Mouse (Mus musculus) CH12.LX (cell line): ENCODE measurements around the gene Ltbp2. TPM values are rescaled to one million over a fixed set of nuclear protein-coding genes. Genes with fewer than 3 reads are reported as not detected.

ENCODE experiments used
- DNase-seq: peaks from one replicate; pipeline ENCODE4 v3.0.0-alpha.2; 2013; ENCODE audit errors: extremely low read depth
- H3K27ac ChIP-seq: 2 replicates; pipeline ENCODE4 v1.5.1; 2012; ENCODE audit warnings: low read depth, mild to moderate bottlenecking, control low read depth, moderate library complexity; ENCODE audit not compliant: insufficient read depth
- H3K27me3 ChIP-seq: replicated peaks from 2 replicates; pipeline ENCODE3; 2012; ENCODE audit warnings: inconsistent platforms
- H3K36me3 ChIP-seq, 2 experiments: replicated peaks in 1 of 2; 2 replicates each; pipeline versions ENCODE3 to v1.6.1; 2012; ENCODE audit warnings: inconsistent platforms in 1 of 2, low read length in 1 of 2, mild to moderate bottlenecking in 1 of 2, mixed read lengths in 1 of 2, moderate library complexity in 1 of 2; ENCODE audit not compliant: control insufficient read depth in 1 of 2, insufficient read depth in 1 of 2
- H3K4me1 ChIP-seq, 2 experiments: 2 replicates each; pipeline ENCODE4 v1.6.1; 2012; ENCODE audit warnings: inconsistent platforms in 1 of 2, moderate library complexity in 1 of 2; ENCODE audit not compliant: insufficient read depth in 2 of 2, control insufficient read depth in 1 of 2
- H3K4me2 ChIP-seq: 2 replicates; pipeline ENCODE4 v1.6.1; 2012; ENCODE audit warnings: low read depth, mild to moderate bottlenecking, control low read depth; ENCODE audit not compliant: poor library complexity, insufficient read depth, severe bottlenecking
- H3K4me3 ChIP-seq, 3 experiments: fragments of 150-350 bp in 1 of 3; sonication (generic) in 1 of 3; replicated peaks in 1 of 3; 2 replicates each; pipeline versions ENCODE3 to v1.5.1; 2011 to 2012; ENCODE audit warnings: low read depth in 2 of 3, low read length in 2 of 3, mild to moderate bottlenecking in 2 of 3, moderate library complexity in 2 of 3, control low read depth in 1 of 3, improper control_type of control experiment in 1 of 3, inconsistent platforms in 1 of 3, mixed read lengths in 1 of 3; ENCODE audit not compliant: poor library complexity in 1 of 3
- H3K79me2 ChIP-seq: replicated peaks from 2 replicates; pipeline ENCODE4 v1.6.1; 2012; ENCODE audit warnings: mild to moderate bottlenecking, moderate library complexity; ENCODE audit not compliant: control insufficient read depth, poor library complexity, insufficient read depth, severe bottlenecking; ENCODE audit errors: extremely low read depth
- H3K9ac ChIP-seq: 2 replicates; pipeline ENCODE4 v1.6.1; 2012; ENCODE audit warnings: low read depth, mild to moderate bottlenecking, control low read depth, moderate library complexity; ENCODE audit not compliant: insufficient read depth
- H3K9me3 ChIP-seq: replicated peaks from 2 replicates; pipeline ENCODE3; 2012; ENCODE audit warnings: low read length, inconsistent platforms, mixed read lengths
- BHLHE40 ChIP-seq: IDR thresholded peaks from 2 replicates; pipeline ENCODE4 v1.6.1; 2011; ENCODE audit warnings: mild to moderate bottlenecking, low read depth, low read length, improper control_type of control experiment
- CHD1 ChIP-seq: IDR thresholded peaks from 2 replicates; pipeline ENCODE4 v1.6.1; 2012; ENCODE audit warnings: low read depth, low read length, improper control_type of control experiment, inconsistent platforms
- CTCF ChIP-seq, 2 experiments: IDR thresholded peaks in 1 of 2; conservative IDR thresholded peaks in 1 of 2; 2 replicates each; pipeline ENCODE4 v1.5.1; 2011 to 2012; ENCODE audit warnings: low read depth in 2 of 2, low read length in 2 of 2, improper control_type of control experiment in 1 of 2, inconsistent platforms in 1 of 2, mild to moderate bottlenecking in 1 of 2, moderate library complexity in 1 of 2
- E2F4 ChIP-seq: IDR thresholded peaks from 2 replicates; pipeline ENCODE4 v1.6.1; 2011; ENCODE audit warnings: low read depth, low read length, improper control_type of control experiment; ENCODE audit not compliant: insufficient replicate concordance
- ELF1 ChIP-seq: IDR thresholded peaks from 2 replicates; pipeline ENCODE4 v1.6.1; 2014; ENCODE audit warnings: low read depth, mild to moderate bottlenecking, inconsistent platforms, low read length, improper control_type of control experiment
- ETS1 ChIP-seq: conservative IDR thresholded peaks from 2 replicates; pipeline ENCODE4 v1.6.1; 2012; ENCODE audit warnings: low read depth, mild to moderate bottlenecking, inconsistent platforms, low read length, improper control_type of control experiment, moderate library complexity
- GABPA ChIP-seq: IDR thresholded peaks from 2 replicates; pipeline ENCODE4 v1.6.1; 2012; ENCODE audit warnings: low read depth, low read length, improper control_type of control experiment, inconsistent platforms; ENCODE audit not compliant: insufficient replicate concordance
- JUN ChIP-seq: IDR thresholded peaks from 2 replicates; pipeline ENCODE4 v1.6.1; 2011; ENCODE audit warnings: low read depth, mild to moderate bottlenecking, low read length, improper control_type of control experiment, moderate library complexity; ENCODE audit not compliant: insufficient read depth
- JUND ChIP-seq: conservative IDR thresholded peaks from 2 replicates; pipeline ENCODE4 v1.6.1; 2011; ENCODE audit warnings: low read depth, low read length, improper control_type of control experiment
- KAT2A ChIP-seq: IDR thresholded peaks from 2 replicates; pipeline ENCODE4 v1.6.1; 2012; ENCODE audit warnings: low read length, improper control_type of control experiment, inconsistent platforms; ENCODE audit not compliant: insufficient replicate concordance
- MAFK ChIP-seq: IDR thresholded peaks from 2 replicates; pipeline ENCODE4 v1.6.1; 2011; ENCODE audit warnings: low read length, improper control_type of control experiment; ENCODE audit not compliant: insufficient replicate concordance
- MYC ChIP-seq: IDR thresholded peaks from 2 replicates; pipeline ENCODE4 v1.6.1; 2011; ENCODE audit warnings: low read depth, mild to moderate bottlenecking, improper control_type of control experiment, low read length
- NELFE ChIP-seq: IDR thresholded peaks from 2 replicates; pipeline ENCODE4 v1.6.1; 2011; ENCODE audit warnings: low read depth, low read length, improper control_type of control experiment
- NRF1 ChIP-seq: IDR thresholded peaks from 2 replicates; pipeline ENCODE4 v1.6.1; 2014; ENCODE audit warnings: low read depth, mild to moderate bottlenecking, inconsistent platforms, low read length, improper control_type of control experiment, moderate library complexity
- PAX5 ChIP-seq: IDR thresholded peaks from 2 replicates; pipeline ENCODE4 v1.6.1; 2012; ENCODE audit warnings: low read length, inconsistent platforms, mixed read lengths
- POLR2AphosphoS2 ChIP-seq: IDR thresholded peaks from 2 replicates; pipeline ENCODE4 v1.6.1; 2011; ENCODE audit warnings: low read depth, low read length, improper control_type of control experiment
- RAD21 ChIP-seq: IDR thresholded peaks from 2 replicates; pipeline ENCODE4 v1.6.1; 2011; ENCODE audit warnings: low read depth, mild to moderate bottlenecking, low read length, improper control_type of control experiment, moderate library complexity
- RCOR1 ChIP-seq: conservative IDR thresholded peaks from 2 replicates; pipeline ENCODE4 v1.6.1; 2012; ENCODE audit warnings: low read depth, mild to moderate bottlenecking, inconsistent platforms, low read length, improper control_type of control experiment
- SMC3 ChIP-seq: IDR thresholded peaks from 2 replicates; pipeline ENCODE4 v1.6.1; 2011; ENCODE audit warnings: low read depth, low read length, improper control_type of control experiment
- TBP ChIP-seq: conservative IDR thresholded peaks from 2 replicates; pipeline ENCODE4 v1.6.1; 2011; ENCODE audit warnings: low read depth, low read length, improper control_type of control experiment
- ZC3H11A ChIP-seq: IDR thresholded peaks from 2 replicates; pipeline ENCODE4 v1.6.1; 2012; ENCODE audit warnings: low read depth, mild to moderate bottlenecking, inconsistent platforms, low read length, improper control_type of control experiment
- ZKSCAN1 ChIP-seq: IDR thresholded peaks from 2 replicates; pipeline ENCODE4 v1.6.1; 2012; ENCODE audit warnings: low read depth, inconsistent platforms, low read length, improper control_type of control experiment, borderline replicate concordance
- dilution Hi-C: fragments of 300-500 bp; cut with MboI; formaldehyde crosslinking; loops from 2 replicates; pipeline ENCODE4 v1.14.3; 2020; ENCODE audit warnings: low sequenced_read_pairs; ENCODE audit not compliant: extremely low pct_unique_long_range_greater_than_20kb, extremely low pct_ligation_motif_present
- in situ Hi-C: fragments of 300-500 bp; cut with MboI; formaldehyde crosslinking; loops from 3 replicates; pipeline ENCODE4 v1.14.3; 2019; ENCODE audit warnings: low sequenced_read_pairs, low pct_ligation_motif_present, low pct_unique_long_range_greater_than_20kb, mixed read lengths
- polyA plus RNA-seq: library from polyadenylated mRNA; unstranded; fragments of >175 nt; gene quantifications from 2 replicates; pipeline ENCODE4 v1.2.1, GENCODE M21; 2012; ENCODE audit warnings: low read depth; ENCODE audit not compliant: insufficient read length
- total RNA-seq, 2 experiments: library from RNA; depleted of rRNA; stranded (reverse); fragments of 300-350 nt in 1 of 2; fragments of >200 nt in 1 of 2; gene quantifications; 2 replicates each; pipeline ENCODE4 v1.2.3; 2012 to 2014

Ltbp2 gene
- total and polyA plus RNA-seq, 3 experiments: 0.25 to 0.97 TPM; not detected in 1

GRCm38 (mm10) chr12:84812004-84812403 lies 64.3 kb downstream of the Ltbp2 start:
- no peak overlapping the region for H3K4me2 ChIP-seq
- no peaks in the 10 kb centered on the region for H3K79me2 ChIP-seq
- H3K27me3 ChIP-seq: no peaks in the 10 kb centered on the region
- dilution Hi-C loops: no loop called here
- H3K27ac ChIP-seq: no peak overlapping the region
- no peak overlapping the region for H3K9ac ChIP-seq
- in situ Hi-C loops: loop anchor here (25.0 kb wide), 1 partner anchor 175 kb away; the partner anchor contains the start of gene Ylpm1
- H3K36me3 ChIP-seq: no peaks in the 10 kb centered on the region
- no peak overlapping the region for H3K4me3 ChIP-seq
- peak; percentile 24 for DNase-seq
- TF ChIP-seq TBP (no peak), NELFE (no peak), RCOR1 (no peak), E2F4 (no peak), MYC (no peak), CHD1 (no peak), CTCF (conservative IDR thresholded peaks at IDR 0.05 in 1 of 2, IDR thresholded peaks at IDR 0.05 in 1 of 2; ENCODE audit: low read depth in 2 of 2, low read length in 2 of 2) (peak in 1 of 2 experiments; percentile 70; a peak in 2 of 4 replicates), BHLHE40 (no peak), ELF1 (no peak), SMC3 (peak; percentile 53), RAD21 (peak; percentile 69), NRF1 (no peak), KAT2A (no peak), ZC3H11A (no peak), ZKSCAN1 (no peak)
- no peaks in the 10 kb centered on the region for H3K9me3 ChIP-seq
- H3K4me1 ChIP-seq: peaks cover 4 to 28% of the 10 kb centered on the region in 2 experiments; a peak in 2 of 4 replicates

- no peak for TF ChIP-seq NRF1
- TF ChIP-seq ETS1: no peak
- no peak for TF ChIP-seq SMC3
- TF ChIP-seq JUN: no peak
- no peak for TF ChIP-seq JUND
- TF ChIP-seq NELFE: no peak
- no peak for TF ChIP-seq GABPA
- no peak for TF ChIP-seq MYC
- no peak for TF ChIP-seq ELF1
- TF ChIP-seq TBP: no peak
- TF ChIP-seq CTCF (conservative IDR thresholded peaks at IDR 0.05 in 1 of 2, IDR thresholded peaks at IDR 0.05 in 1 of 2; ENCODE audit: low read depth in 2 of 2, low read length in 2 of 2): no peak
- no peak for TF ChIP-seq ZC3H11A
- TF ChIP-seq MAFK: no peak
- no peak for TF ChIP-seq PAX5
- no peak for TF ChIP-seq POLR2AphosphoS2
- no peaks in the 10 kb centered on the region for H3K9me3 ChIP-seq
- no peak for DNase-seq
- peaks cover 4 to 33% of the 10 kb centered on the region in 2 experiments; a peak in 2 of 4 replicates for H3K4me1 ChIP-seq
- in situ Hi-C loops: loop anchor here (25.0 kb wide), 1 partner anchor 176 kb away; the partner anchor contains the start of gene Ylpm1
- H3K4me2 ChIP-seq: no peak overlapping the region
- H3K36me3 ChIP-seq: no peaks in the 10 kb centered on the region
- H3K27ac ChIP-seq: no peak overlapping the region
- no peaks in the 10 kb centered on the region for H3K79me2 ChIP-seq
- no peaks in the 10 kb centered on the region for H3K27me3 ChIP-seq
- dilution Hi-C loops: no loop called here
- H3K9ac ChIP-seq: no peak overlapping the region
- H3K4me3 ChIP-seq: no peak overlapping the region
Measured at GRCm38 (mm10) chr12:84811510-84811909, 64.8 kb downstream of the Ltbp2 start.
